Mouse (Mus musculus) frontal cortex, adult 2 months (tissue): Measurements from ENCODE around the gene Tlk2. TPM values are rescaled to one million over a fixed set of nuclear protein-coding genes. Genes with fewer than 3 reads are reported as not detected.

Experiments used
- DNase-seq, 2 experiments: peaks; one replicate each; pipeline ENCODE4 v3.0.0; 2022; ENCODE audit warnings: low spot score in 1 of 2; ENCODE audit errors: extremely low spot score in 1 of 2
- polyA plus RNA-seq: library from polyadenylated mRNA; depleted of rRNA; stranded (reverse); fragments of >200 nt; gene quantifications from 2 replicates; pipeline ENCODE4 v1.2.3, GENCODE M21; 2012; rRNA removed

Gene Tlk2
- polyA plus RNA-seq, 1 experiment, result 43.4 TPM

GRCm38 (mm10) chr11:105310197-105310596 lies 131.6 kb downstream of the Tlk2 start:
- no peak for DNase-seq

GRCm38 (mm10) chr11:105311291-105311975 lies 132.8 kb downstream of the Tlk2 start:
- DNase-seq, result peak in 1 of 2 experiments; percentile 48

- peak in 1 of 2 experiments; percentile 53 for DNase-seq
Measured at GRCm38 (mm10) chr11:105312311-105312942, 133.8 kb downstream of the Tlk2 start.

GRCm38 (mm10) chr11:105312972-105313632 lies 134.5 kb downstream of the Tlk2 start:
- no peak for DNase-seq

- peak in 1 of 2 experiments; percentile 20 for DNase-seq
Measured at GRCm38 (mm10) chr11:105313633-105314014, 135.0 kb downstream of the Tlk2 start.

- no peak for DNase-seq
Measured at GRCm38 (mm10) chr11:105315296-105315695, 136.7 kb downstream of the Tlk2 start.

GRCm38 (mm10) chr11:105316121-105316520 lies 137.5 kb downstream of the Tlk2 start:
- DNase-seq, result no peak

- no peak for DNase-seq
Measured at GRCm38 (mm10) chr11:105317769-105318168, 139.2 kb downstream of the Tlk2 start.

GRCm38 (mm10) chr11:105321090-105321489 lies 142.5 kb downstream of the Tlk2 start:
- no peak for DNase-seq

GRCm38 (mm10) chr11:105323530-105323929 lies 144.9 kb downstream of the Tlk2 start:
- DNase-seq, result no peak

GRCm38 (mm10) chr11:105327101-105327500 lies 148.5 kb downstream of the Tlk2 start:
- no peak for DNase-seq

GRCm38 (mm10) chr11:105329962-105330361 lies 151.4 kb downstream of the Tlk2 start:
- peak in 1 of 2 experiments; percentile 34 for DNase-seq

- no peak for DNase-seq
Measured at GRCm38 (mm10) chr11:105331129-105331528, 152.5 kb downstream of the Tlk2 start.

GRCm38 (mm10) chr11:105331732-105332131 lies 153.1 kb downstream of the Tlk2 start:
- DNase-seq, result no peak

- DNase-seq, result peak in 1 of 2 experiments; percentile 82
Measured at GRCm38 (mm10) chr11:105332468-105332867, 153.9 kb downstream of the Tlk2 start.

Other genes with a start within 250 kb of the Tlk2 start
- gene Efcab3, start 115.2 kb upstream of the Tlk2 start, polyA plus RNA-seq, result 2.0 and 2.3 TPM in 2 replicates
- gene Mettl2, start 52.4 kb upstream of the Tlk2 start, polyA plus RNA-seq, result 24.8 and 29.0 TPM in 2 replicates
- gene Gm10842, start 31.9 kb upstream of the Tlk2 start, polyA plus RNA-seq, result not detected in 2 replicates
- 5.3 and 6.7 TPM in 2 replicates for gene Mrc2, start 113.8 kb downstream of the Tlk2 start, polyA plus RNA-seq